Comparison of ENCODE assay signal across 8 mouse cellular contexts in genomic region chr13:116711148-116711865, GRCm38 (mm10).
DNase-seq lines count a peak whose midpoint lies in the region; ATAC-seq and TF ChIP-seq lines count a peak whose summit lies in the region.

No protein-coding gene starts in this region.

- no peak for DNase-seq in heart, postnatal 36 days
- DNase-seq in brain, embryonic 14.5 days (ENCODE audit: low read depth), result peak; percentile 71
- no peak for DNase-seq in hindbrain, embryonic 14.5 days (ENCODE audit: low spot score)
- no peak for DNase-seq in thymus, postnatal 14 days
- no peak for DNase-seq in cerebellum, adult 8-10 months

- no peak for ATAC-seq in heart, embryonic 16.5 days (replicated peaks; ENCODE audit: extremely low read depth, insufficient read depth, low FRiP score)
- peak; percentile 26; the same call in 1 of the 2 replicates for ATAC-seq in hindbrain, embryonic 14.5 days (ENCODE audit: low FRiP score)
- peak; percentile 51 for ATAC-seq in midbrain, embryonic 15.5 days (replicated peaks)
- ATAC-seq in frontal cortex, adult (ENCODE audit: low TSS enrichment), result no peak

- no peak for TF ChIP-seq POLR2A in brain, embryonic 14.5 days (IDR thresholded peaks at IDR 0.05; ENCODE audit: borderline replicate concordance, extremely low read depth, insufficient read depth, insufficient read length, poor library complexity, severe bottlenecking)

- H3K4me3 ChIP-seq in heart, embryonic 16.5 days (ENCODE audit: low read length), result peak overlapping the region; percentile 56
- peak overlapping the region; percentile 12 for H3K4me3 ChIP-seq in hindbrain, embryonic 14.5 days (replicated peaks; ENCODE audit: low read length)
- H3K4me3 ChIP-seq in midbrain, embryonic 15.5 days, result peak overlapping the region; percentile 25

- H3K36me3 ChIP-seq in heart, embryonic 16.5 days (ENCODE audit: control insufficient read depth, insufficient read depth), result no peaks in the 10 kb centered on the region
- H3K36me3 ChIP-seq in hindbrain, embryonic 14.5 days (replicated peaks; ENCODE audit: control insufficient read depth, insufficient read depth), result no peaks in the 10 kb centered on the region
- no peaks in the 10 kb centered on the region for H3K36me3 ChIP-seq in midbrain, embryonic 15.5 days (replicated peaks)

- no peak overlapping the region for H3K27ac ChIP-seq in heart, embryonic 16.5 days (ENCODE audit: low read length)
- H3K27ac ChIP-seq in hindbrain, embryonic 14.5 days, result no peak overlapping the region
- no peak overlapping the region for H3K27ac ChIP-seq in midbrain, embryonic 15.5 days

- H3K27me3 ChIP-seq in heart, embryonic 16.5 days (ENCODE audit: control insufficient read depth, insufficient read depth, low read length), result peaks cover 40% of the 10 kb centered on the region
- H3K27me3 ChIP-seq in hindbrain, embryonic 14.5 days (ENCODE audit: control insufficient read depth, insufficient read depth, low read length), result peaks cover 86% of the 10 kb centered on the region
- H3K27me3 ChIP-seq in midbrain, embryonic 15.5 days (replicated peaks), result peaks cover 68% of the 10 kb centered on the region

- TF ChIP-seq CTCF in brain, embryonic 14.5 days (IDR thresholded peaks at IDR 0.05; ENCODE audit: borderline replicate concordance, extremely low read depth, insufficient read depth, insufficient read length), result no peak

- H3K9me3 ChIP-seq in heart, embryonic 16.5 days (replicated peaks; ENCODE audit: control insufficient read depth, low read length), result no peaks in the 10 kb centered on the region
- H3K9me3 ChIP-seq in hindbrain, embryonic 14.5 days (ENCODE audit: control insufficient read depth, low read length), result no peaks in the 10 kb centered on the region
- H3K9me3 ChIP-seq in midbrain, embryonic 15.5 days, result no peaks in the 10 kb centered on the region

- intact Hi-C loops in heart, postnatal 36 days (cut with DNase I), result loop anchor here (5.0 kb wide), 1 partner anchor 1724 kb away; no protein-coding TSS in a partner anchor

- peak overlapping the region; percentile 12; the same call in 1 of the 2 replicates for H3K9ac ChIP-seq in heart, embryonic 16.5 days (ENCODE audit: low read length)
- no peak overlapping the region for H3K9ac ChIP-seq in hindbrain, embryonic 14.5 days
- no peak overlapping the region for H3K9ac ChIP-seq in midbrain, embryonic 15.5 days

- peaks cover 3% of the 10 kb centered on the region; the same call in 1 of the 2 replicates for H3K4me1 ChIP-seq in heart, embryonic 16.5 days (ENCODE audit: control insufficient read depth, insufficient read depth, low read length)
- H3K4me1 ChIP-seq in hindbrain, embryonic 14.5 days (replicated peaks; ENCODE audit: control insufficient read depth, insufficient read depth, low read length), result peaks cover 5% of the 10 kb centered on the region; the same call in 1 of the 2 replicates
- H3K4me1 ChIP-seq in midbrain, embryonic 15.5 days, result peaks cover 10% of the 10 kb centered on the region

- 2% methylated on average over 22 of the region's 22 CpGs for WGBS in heart, embryonic 16.5 days
- WGBS in hindbrain, embryonic 14.5 days, result under 1% methylated on average over 22 of the region's 22 CpGs
- under 1% methylated on average over 22 of the region's 22 CpGs for WGBS in midbrain, embryonic 15.5 days

- peak overlapping the region; percentile 91 for H3K4me2 ChIP-seq in heart, embryonic 16.5 days (ENCODE audit: low read depth, low read length)
- H3K4me2 ChIP-seq in hindbrain, embryonic 14.5 days (replicated peaks), result peak overlapping the region; percentile 54
- H3K4me2 ChIP-seq in midbrain, embryonic 15.5 days, result peak overlapping the region; percentile 50

Comparison
In these comparisons a context has a peak if more than half of its experiments do, and no peak if none do; other contexts are left out.
1. ATAC-seq: peak in hindbrain, embryonic 14.5 days (single experiment) and midbrain, embryonic 15.5 days (single experiment); none in heart, embryonic 16.5 days (single experiment) and frontal cortex, adult (single experiment).
2. Peak in every context shown above with its lines, with median percentiles within 50 percentile points of each other: H3K4me2 ChIP-seq and H3K4me3 ChIP-seq.